Mouse (Mus musculus) MEL (cell line): ENCODE measurements at regions not wholly inside any gene's neighbourhood (a gene's known extent, or its start where the extent isn't known, plus 50 kb on each side); places are given as distances from the start of the nearest gene placed in this dataset.

Experiments
- DNase-seq: peaks from one replicate; pipeline ENCODE4 v3.0.0; 2011; ENCODE audit warnings: low read depth, low spot score
- H3K27ac ChIP-seq: 2 replicates; pipeline ENCODE4 v1.5.1; 2012; ENCODE audit warnings: low read depth, mild to moderate bottlenecking, control low read depth, low read length, moderate library complexity; ENCODE audit not compliant: control insufficient read depth
- H3K27me3 ChIP-seq, 2 experiments: fragments of 150-350 bp in 1 of 2; sonication (generic) in 1 of 2; 2 replicates each; pipeline ENCODE4 v1.6.1; 2012; ENCODE audit warnings: low read length in 2 of 2, mild to moderate bottlenecking in 2 of 2, improper control_type of control experiment in 1 of 2, moderate library complexity in 1 of 2; ENCODE audit not compliant: insufficient read depth in 2 of 2, control insufficient read depth in 1 of 2
- H3K36me3 ChIP-seq, 2 experiments: 2 replicates each; pipeline ENCODE4 v1.6.1; 2012 to 2014; ENCODE audit warnings: low read length in 2 of 2, improper control_type of control experiment in 1 of 2, inconsistent platforms in 1 of 2, mild to moderate bottlenecking in 1 of 2; ENCODE audit not compliant: insufficient read depth in 2 of 2, control insufficient read depth in 1 of 2
- H3K4me1 ChIP-seq, 2 experiments: fragments of 150-350 bp in 1 of 2; sonication (generic) in 1 of 2; 2 replicates each; pipeline ENCODE4 v1.6.1; 2012; ENCODE audit warnings: low read length in 2 of 2, improper control_type of control experiment in 1 of 2, mild to moderate bottlenecking in 1 of 2; ENCODE audit not compliant: insufficient read depth in 2 of 2, control insufficient read depth in 1 of 2
- H3K4me3 ChIP-seq, 2 experiments: fragments of 150-350 bp in 1 of 2; sonication (generic) in 1 of 2; 2 replicates each; pipeline ENCODE4 v1.5.1; 2012; ENCODE audit warnings: low read depth in 2 of 2, low read length in 2 of 2, mild to moderate bottlenecking in 2 of 2, moderate library complexity in 2 of 2, control low read depth in 1 of 2, improper control_type of control experiment in 1 of 2; ENCODE audit not compliant: control insufficient read depth in 1 of 2, insufficient read depth in 1 of 2
- H3K79me2 ChIP-seq: 2 replicates; pipeline ENCODE4 v1.6.1; 2012; ENCODE audit warnings: mild to moderate bottlenecking, low read length, moderate library complexity; ENCODE audit not compliant: control insufficient read depth, poor library complexity, insufficient read depth
- H3K9ac ChIP-seq: 2 replicates; pipeline ENCODE4 v1.6.1; 2012; ENCODE audit warnings: low read depth, mild to moderate bottlenecking, control low read depth, low read length, moderate library complexity; ENCODE audit not compliant: control insufficient read depth, poor library complexity, severe bottlenecking
- H3K9me3 ChIP-seq: fragments of 150-350 bp; sonication (generic); replicated peaks from 2 replicates; pipeline ENCODE4 v1.6.1; 2012; ENCODE audit warnings: mild to moderate bottlenecking, low read length, improper control_type of control experiment, moderate library complexity; ENCODE audit not compliant: insufficient read depth
- CHD2 ChIP-seq: IDR thresholded peaks from 2 replicates; pipeline ENCODE4 v1.6.1; 2011; ENCODE audit warnings: low read length, improper control_type of control experiment
- CTCF ChIP-seq, 3 experiments: IDR thresholded peaks in 2 of 3; conservative IDR thresholded peaks in 1 of 3; 2 replicates each; pipeline ENCODE4 v1.5.1; 2011 to 2012; ENCODE audit warnings: low read length in 3 of 3, low read depth in 2 of 3, mild to moderate bottlenecking in 2 of 3, improper control_type of control experiment in 1 of 3, inconsistent platforms in 1 of 3, mixed read lengths in 1 of 3, moderate library complexity in 1 of 3; ENCODE audit not compliant: control insufficient read depth in 1 of 3, insufficient read depth in 1 of 3, poor library complexity in 1 of 3, severe bottlenecking in 1 of 3
- EP300 ChIP-seq, 2 experiments: IDR thresholded peaks; 2 replicates each; pipeline ENCODE4 v1.6.1; 2011; ENCODE audit warnings: improper control_type of control experiment in 2 of 2, low read length in 2 of 2, low read depth in 1 of 2, mild to moderate bottlenecking in 1 of 2
- GATA1 ChIP-seq: IDR thresholded peaks from 2 replicates; pipeline ENCODE4 v1.6.1; 2011; ENCODE audit warnings: low read depth, low read length, improper control_type of control experiment
- JUND ChIP-seq: IDR thresholded peaks from 2 replicates; pipeline ENCODE4 v1.6.1; 2011; ENCODE audit warnings: low read depth, mild to moderate bottlenecking, improper control_type of control experiment, low read length
- KAT2A ChIP-seq: conservative IDR thresholded peaks from 2 replicates; pipeline ENCODE4 v1.6.1; 2012; ENCODE audit warnings: low read depth, low read length, improper control_type of control experiment, inconsistent platforms
- MAFK ChIP-seq: IDR thresholded peaks from 2 replicates; pipeline ENCODE4 v1.6.1; 2011; ENCODE audit warnings: low read depth, mild to moderate bottlenecking, low read length, improper control_type of control experiment, borderline replicate concordance
- MAZ ChIP-seq: IDR thresholded peaks from 2 replicates; pipeline ENCODE4 v1.6.1; 2012; ENCODE audit warnings: low read depth, mild to moderate bottlenecking, inconsistent platforms, low read length, improper control_type of control experiment
- MEF2A ChIP-seq: IDR thresholded peaks from 2 replicates; pipeline ENCODE4 v1.6.1; 2014; ENCODE audit warnings: low read depth, mild to moderate bottlenecking, inconsistent platforms, low read length, improper control_type of control experiment; ENCODE audit not compliant: poor library complexity, insufficient replicate concordance, severe bottlenecking; ENCODE audit errors: extremely low read depth
- MXI1 ChIP-seq: IDR thresholded peaks from 2 replicates; pipeline ENCODE4 v1.6.1; 2011; ENCODE audit warnings: mild to moderate bottlenecking, low read depth, low read length, improper control_type of control experiment
- MYB ChIP-seq: IDR thresholded peaks from 2 replicates; pipeline ENCODE4 v1.6.1; 2011; ENCODE audit warnings: mild to moderate bottlenecking, low read depth, low read length, improper control_type of control experiment
- MYC ChIP-seq: IDR thresholded peaks from 2 replicates; pipeline ENCODE4 v1.6.1; 2011; ENCODE audit warnings: low read depth, mild to moderate bottlenecking, low read length, improper control_type of control experiment, moderate library complexity
- NELFE ChIP-seq: IDR thresholded peaks from 2 replicates; pipeline ENCODE4 v1.6.1; 2011; ENCODE audit warnings: low read depth, low read length, improper control_type of control experiment
- POLR2A ChIP-seq, 2 experiments: IDR thresholded peaks; 2 replicates each; pipeline ENCODE4 v1.6.1; 2011 to 2012; ENCODE audit warnings: low read length in 2 of 2, mild to moderate bottlenecking in 2 of 2, control low read depth in 1 of 2, improper control_type of control experiment in 1 of 2, low read depth in 1 of 2, moderate library complexity in 1 of 2; ENCODE audit not compliant: control insufficient read depth in 1 of 2, insufficient read depth in 1 of 2, poor library complexity in 1 of 2
- RAD21 ChIP-seq: IDR thresholded peaks from 2 replicates; pipeline ENCODE4 v1.6.1; 2011; ENCODE audit warnings: mild to moderate bottlenecking, low read depth, low read length, improper control_type of control experiment
- RCOR1 ChIP-seq: IDR thresholded peaks from 2 replicates; pipeline ENCODE4 v1.6.1; 2012; ENCODE audit warnings: low read depth, mild to moderate bottlenecking, inconsistent platforms, low read length, improper control_type of control experiment
- SIN3A ChIP-seq: IDR thresholded peaks from 2 replicates; pipeline ENCODE4 v1.6.1; 2012; ENCODE audit warnings: low read length, improper control_type of control experiment, inconsistent platforms
- TAL1 ChIP-seq: IDR thresholded peaks from 2 replicates; pipeline ENCODE4 v1.6.1; 2012; ENCODE audit warnings: mild to moderate bottlenecking, inconsistent platforms, low read length, moderate library complexity, mixed read lengths
- TBP ChIP-seq: IDR thresholded peaks from 2 replicates; pipeline ENCODE4 v1.8.0; 2011; ENCODE audit warnings: low read depth, low read length, improper control_type of control experiment
- UBTF ChIP-seq: IDR thresholded peaks from 2 replicates; pipeline ENCODE4 v1.6.1; 2012; ENCODE audit warnings: low read depth, mild to moderate bottlenecking, inconsistent platforms, low read length, improper control_type of control experiment, moderate library complexity, borderline replicate concordance; ENCODE audit not compliant: insufficient read depth
- USF1 ChIP-seq: IDR thresholded peaks from 2 replicates; pipeline ENCODE4 v1.6.1; 2014; ENCODE audit warnings: low read depth, mild to moderate bottlenecking, inconsistent platforms, low read length, improper control_type of control experiment, moderate library complexity
- ZC3H11A ChIP-seq: IDR thresholded peaks from 2 replicates; pipeline ENCODE4 v1.6.1; 2012; ENCODE audit warnings: low read depth, mild to moderate bottlenecking, inconsistent platforms, low read length, improper control_type of control experiment
- ZKSCAN1 ChIP-seq: IDR thresholded peaks from 2 replicates; pipeline ENCODE4 v1.6.1; 2012; ENCODE audit warnings: low read depth, mild to moderate bottlenecking, inconsistent platforms, low read length, improper control_type of control experiment, moderate library complexity
- ZMIZ1 ChIP-seq: IDR thresholded peaks from 2 replicates; pipeline ENCODE4 v1.6.1; 2012; ENCODE audit warnings: low read depth, mild to moderate bottlenecking, inconsistent platforms, low read length, improper control_type of control experiment, moderate library complexity
- ZNF384 ChIP-seq: IDR thresholded peaks from 2 replicates; pipeline ENCODE4 v1.6.1; 2012; ENCODE audit warnings: low read depth, mild to moderate bottlenecking, inconsistent platforms, low read length, improper control_type of control experiment

GRCm38 (mm10) chr9:116491227-116491626 lies 316.1 kb upstream of the Tgfbr2 start:
- no peaks in the 10 kb centered on the region for H3K36me3 ChIP-seq

GRCm38 (mm10) chr9:116489787-116490186 lies 314.6 kb upstream of the Tgfbr2 start:
- Histone ChIP-seq H3K27me3 (no peaks in the 10 kb centered on the region), H3K27ac (no peak overlapping the region), H3K79me2 (no peaks in the 10 kb centered on the region), H3K4me3 (no peak overlapping the region), H3K9me3 (no peaks in the 10 kb centered on the region), H3K36me3 (no peaks in the 10 kb centered on the region), H3K9ac (no peak overlapping the region), H3K4me1 (no peaks in the 10 kb centered on the region)
- DNase-seq = peak; percentile 12
- TF ChIP-seq MYC = no peak
- no peak for TF ChIP-seq CHD2
- no peak for TF ChIP-seq MAFK
- no peak for TF ChIP-seq ZMIZ1
- TF ChIP-seq RCOR1 = no peak
- TF ChIP-seq ZKSCAN1 = no peak
- peak; percentile 33 to 38 (median 37); a peak in 5 of 6 replicates for TF ChIP-seq CTCF (IDR thresholded peaks at IDR 0.05 in 2 of 3, conservative IDR thresholded peaks at IDR 0.05 in 1 of 3; ENCODE audit: control insufficient read depth in 1 of 3, insufficient read depth in 1 of 3, low read depth in 2 of 3, low read length in 3 of 3, poor library complexity in 1 of 3, severe bottlenecking in 1 of 3)
- no peak for TF ChIP-seq JUND
- TF ChIP-seq ZC3H11A = no peak
- TF ChIP-seq MXI1 = no peak
- no peak for TF ChIP-seq GATA1
- peak; percentile 31 for TF ChIP-seq RAD21
- TF ChIP-seq MEF2A = no peak

More at GRCm38 (mm10) chr9:116491227-116491626, 316.1 kb upstream of the Tgfbr2 start:
- Histone ChIP-seq H3K79me2 (no peaks in the 10 kb centered on the region), H3K9me3 (no peaks in the 10 kb centered on the region), H3K27ac (no peak overlapping the region), H3K4me1 (no peaks in the 10 kb centered on the region), H3K4me3 (no peak overlapping the region), H3K27me3 (no peaks in the 10 kb centered on the region), H3K9ac (no peak overlapping the region)
- TF ChIP-seq USF1 (no peak), UBTF (no peak), KAT2A (no peak), MEF2A (no peak), TBP (no peak), TAL1 (no peak), SIN3A (no peak), ZNF384 (no peak), EP300 (IDR thresholded peaks at IDR 0.05; ENCODE audit: low read depth in 1 of 2, low read length in 2 of 2) (no peak), NELFE (no peak), MAZ (no peak), POLR2A (IDR thresholded peaks at IDR 0.05; ENCODE audit: control insufficient read depth in 1 of 2, insufficient read depth in 1 of 2, low read depth in 1 of 2, low read length in 2 of 2, poor library complexity in 1 of 2) (no peak), MAFK (no peak), MYB (no peak)
- DNase-seq = no peak
